Mouse (Mus musculus) limb, embryonic 13.5 days (tissue): ENCODE measurements around the gene Trpm8. TPM values are rescaled to one million over a fixed set of nuclear protein-coding genes. Genes with fewer than 3 reads are reported as not detected.

Source experiments
- ATAC-seq: fragments of 200-750 bp; cut with Nextera tagmentation; 2 replicates; pipeline ENCODE4 v1.8.0; 2017; ENCODE audit warnings: low read depth, moderate number of reproducible peaks, moderate TSS enrichment; ENCODE audit not compliant: low FRiP score
- H3K27ac ChIP-seq: fragments of 300-500 bp; sonication (generic); 2 replicates; pipeline ENCODE4 v1.5.1; 2015; ENCODE audit warnings: inconsistent platforms, mild to moderate bottlenecking, moderate library complexity
- H3K27me3 ChIP-seq: fragments of 300-500 bp; sonication (generic); 2 replicates; pipeline ENCODE4 v1.6.1; 2015; ENCODE audit warnings: mild to moderate bottlenecking, inconsistent platforms
- H3K36me3 ChIP-seq: fragments of 300-500 bp; sonication (generic); 2 replicates; pipeline ENCODE4 v1.6.1; 2015; ENCODE audit warnings: inconsistent platforms, mild to moderate bottlenecking, moderate library complexity
- H3K4me1 ChIP-seq: fragments of 300-500 bp; sonication (generic); 2 replicates; pipeline ENCODE4 v1.6.1; 2015; ENCODE audit warnings: inconsistent platforms
- H3K4me2 ChIP-seq: fragments of 300-500 bp; sonication (generic); replicated peaks from 2 replicates; pipeline ENCODE4 v1.6.1; 2015; ENCODE audit warnings: inconsistent platforms, mild to moderate bottlenecking, moderate library complexity
- H3K4me3 ChIP-seq: fragments of 300-500 bp; sonication (generic); 2 replicates; pipeline ENCODE4 v1.5.1; 2015; ENCODE audit warnings: moderate library complexity, mild to moderate bottlenecking, inconsistent platforms
- H3K9ac ChIP-seq: fragments of 300-500 bp; sonication (generic); 2 replicates; pipeline ENCODE4 v1.6.1; 2015; ENCODE audit warnings: mild to moderate bottlenecking, inconsistent platforms
- H3K9me3 ChIP-seq: fragments of 300-500 bp; sonication (generic); 2 replicates; pipeline ENCODE4 v1.6.1; 2016; ENCODE audit warnings: inconsistent platforms
- WGBS: fragments of 180-500 bp; shearing (Covaris S2); methylation state at CpG from one replicate; pipeline ENCODE4 v1.1.7; 2015; 5-methylcytosine and 5-hydroxymethylcytosine counted together
- polyA plus RNA-seq: library from polyadenylated mRNA; unstranded; fragments of >200 nt; fragmentation: Nextera tagmentation; extraction: Ambion mirVana; gene quantifications from 2 replicates; pipeline ENCODE4 v1.2.1, GENCODE M21; 2015

The Trpm8 gene
- polyA plus RNA-seq, 1 experiment from 2014 or later, result not detected

- ATAC-seq, result no peak
- Histone ChIP-seq H3K4me1 (peaks cover 3% of the 10 kb centered on the region; the same call in 1 of the 2 replicates), H3K27ac (no peak overlapping the region), H3K4me2 (no peak overlapping the region), H3K4me3 (no peak overlapping the region), H3K9me3 (peaks cover 50% of the 10 kb centered on the region), H3K9ac (no peak overlapping the region), H3K27me3 (no peaks in the 10 kb centered on the region), H3K36me3 (peaks cover 67% of the 10 kb centered on the region)
- 83% methylated on average over 10 of the region's 10 CpGs for WGBS
Measured at GRCm38 (mm10) chr1:88260604-88261377, 16.7 kb upstream of the Trpm8 start.

GRCm38 (mm10) chr1:88261706-88262105 lies 15.8 kb upstream of the Trpm8 start:
- 87% methylated on average over 7 of the region's 7 CpGs for WGBS
- H3K36me3 ChIP-seq, result peaks cover 76% of the 10 kb centered on the region
- no peak overlapping the region for H3K27ac ChIP-seq
- H3K9ac ChIP-seq, result no peak overlapping the region
- no peak overlapping the region for H3K4me3 ChIP-seq
- peaks cover 3% of the 10 kb centered on the region; the same call in 1 of the 2 replicates for H3K4me1 ChIP-seq
- no peak for ATAC-seq
- H3K9me3 ChIP-seq, result peaks cover 42% of the 10 kb centered on the region
- no peaks in the 10 kb centered on the region for H3K27me3 ChIP-seq
- no peak overlapping the region for H3K4me2 ChIP-seq

- H3K9ac ChIP-seq, result no peak overlapping the region
- H3K36me3 ChIP-seq, result peaks cover 82% of the 10 kb centered on the region
- no peak overlapping the region for H3K4me3 ChIP-seq
- H3K27ac ChIP-seq, result no peak overlapping the region
- 79% methylated on average over 4 of the region's 4 CpGs for WGBS
- ATAC-seq, result 0 out of 2 replicates have a peak, but pooled peaks have one; percentile 0
- H3K4me2 ChIP-seq, result no peak overlapping the region
- H3K4me1 ChIP-seq, result peaks cover 3% of the 10 kb centered on the region; the same call in 1 of the 2 replicates
- no peaks in the 10 kb centered on the region for H3K27me3 ChIP-seq
- peaks cover 36% of the 10 kb centered on the region for H3K9me3 ChIP-seq
Measured at GRCm38 (mm10) chr1:88262255-88262654, 15.2 kb upstream of the Trpm8 start.

GRCm38 (mm10) chr1:88262961-88263360 lies 14.5 kb upstream of the Trpm8 start:
- H3K27ac ChIP-seq, result no peak overlapping the region
- H3K9me3 ChIP-seq, result peaks cover 29% of the 10 kb centered on the region
- no peak for ATAC-seq
- no peak overlapping the region for H3K9ac ChIP-seq
- peaks cover 3% of the 10 kb centered on the region; the same call in 1 of the 2 replicates for H3K4me1 ChIP-seq
- 74% methylated on average over 6 of the region's 6 CpGs for WGBS
- H3K36me3 ChIP-seq, result peaks cover 89% of the 10 kb centered on the region
- H3K27me3 ChIP-seq, result no peaks in the 10 kb centered on the region
- no peak overlapping the region for H3K4me2 ChIP-seq
- H3K4me3 ChIP-seq, result no peak overlapping the region

GRCm38 (mm10) chr1:88263778-88264177 lies 13.7 kb upstream of the Trpm8 start:
- peaks cover 3% of the 10 kb centered on the region; the same call in 1 of the 2 replicates for H3K4me1 ChIP-seq
- 90% methylated on average over 5 of the region's 5 CpGs for WGBS
- ATAC-seq, result no peak
- no peak overlapping the region for H3K4me3 ChIP-seq
- H3K27me3 ChIP-seq, result no peaks in the 10 kb centered on the region
- peaks cover 25% of the 10 kb centered on the region; the same call in 1 of the 2 replicates for H3K9me3 ChIP-seq
- no peak overlapping the region for H3K9ac ChIP-seq
- no peak overlapping the region for H3K27ac ChIP-seq
- no peak overlapping the region for H3K4me2 ChIP-seq
- H3K36me3 ChIP-seq, result peaks cover 97% of the 10 kb centered on the region

- Histone ChIP-seq H3K36me3 (peaks cover 100% of the 10 kb centered on the region), H3K27ac (no peak overlapping the region), H3K4me2 (no peak overlapping the region), H3K27me3 (no peaks in the 10 kb centered on the region), H3K4me1 (peaks cover 3% of the 10 kb centered on the region; the same call in 1 of the 2 replicates), H3K9me3 (peaks cover 19% of the 10 kb centered on the region; the same call in 1 of the 2 replicates), H3K9ac (no peak overlapping the region), H3K4me3 (no peak overlapping the region)
- ATAC-seq, result no peak
- WGBS, result 88% methylated on average over 7 of the region's 7 CpGs
Measured at GRCm38 (mm10) chr1:88264237-88264868, 13.1 kb upstream of the Trpm8 start.

GRCm38 (mm10) chr1:88264869-88265240 lies 12.6 kb upstream of the Trpm8 start:
- H3K4me1 ChIP-seq, result peaks cover 3% of the 10 kb centered on the region; the same call in 1 of the 2 replicates
- peaks cover 100% of the 10 kb centered on the region for H3K36me3 ChIP-seq
- H3K27me3 ChIP-seq, result no peaks in the 10 kb centered on the region
- H3K9ac ChIP-seq, result no peak overlapping the region
- H3K9me3 ChIP-seq, result peaks cover 19% of the 10 kb centered on the region; the same call in 1 of the 2 replicates
- H3K4me2 ChIP-seq, result no peak overlapping the region
- H3K4me3 ChIP-seq, result no peak overlapping the region
- ATAC-seq, result no peak
- H3K27ac ChIP-seq, result no peak overlapping the region
- 80% methylated on average over 4 of the region's 4 CpGs for WGBS

- ATAC-seq, result no peak
- Histone ChIP-seq H3K4me2 (no peak overlapping the region), H3K4me1 (peaks cover 3% of the 10 kb centered on the region; the same call in 1 of the 2 replicates), H3K9me3 (peaks cover 13% of the 10 kb centered on the region; the same call in 1 of the 2 replicates), H3K36me3 (peaks cover 91% of the 10 kb centered on the region), H3K27me3 (no peaks in the 10 kb centered on the region), H3K27ac (no peak overlapping the region), H3K4me3 (no peak overlapping the region), H3K9ac (no peak overlapping the region)
- WGBS, result 89% methylated on average over 13 of the region's 13 CpGs
Measured at GRCm38 (mm10) chr1:88266123-88266522, 11.3 kb upstream of the Trpm8 start.

- 92% methylated on average over 6 of the region's 6 CpGs for WGBS
- Histone ChIP-seq H3K36me3 (peaks cover 91% of the 10 kb centered on the region), H3K4me1 (no peaks in the 10 kb centered on the region), H3K9ac (no peak overlapping the region), H3K9me3 (peaks cover 5% of the 10 kb centered on the region; the same call in 1 of the 2 replicates), H3K27ac (no peak overlapping the region), H3K4me3 (no peak overlapping the region), H3K4me2 (no peak overlapping the region), H3K27me3 (no peaks in the 10 kb centered on the region)
- no peak for ATAC-seq
Measured at GRCm38 (mm10) chr1:88267489-88267888, 10.0 kb upstream of the Trpm8 start.

- Histone ChIP-seq H3K9me3 (0 out of 2 replicates have a peak, but pooled peaks cover 5% of the 10 kb centered on the region), H3K36me3 (peaks cover 91% of the 10 kb centered on the region), H3K27me3 (no peaks in the 10 kb centered on the region), H3K4me2 (no peak overlapping the region), H3K4me1 (no peaks in the 10 kb centered on the region), H3K27ac (no peak overlapping the region), H3K4me3 (no peak overlapping the region), H3K9ac (no peak overlapping the region)
- ATAC-seq, result no peak
- 82% methylated on average over 6 of the region's 6 CpGs for WGBS
Measured at GRCm38 (mm10) chr1:88268070-88268469, 9.4 kb upstream of the Trpm8 start.

- Histone ChIP-seq H3K27ac (no peak overlapping the region), H3K27me3 (no peaks in the 10 kb centered on the region), H3K4me2 (no peak overlapping the region), H3K9me3 (0 out of 2 replicates have a peak, but pooled peaks cover 5% of the 10 kb centered on the region), H3K4me3 (no peak overlapping the region), H3K4me1 (no peaks in the 10 kb centered on the region), H3K9ac (no peak overlapping the region), H3K36me3 (peaks cover 90% of the 10 kb centered on the region)
- ATAC-seq, result no peak
- WGBS, result 88% methylated on average over 12 of the region's 12 CpGs
Measured at GRCm38 (mm10) chr1:88269539-88270309, 7.7 kb upstream of the Trpm8 start.

- H3K27ac ChIP-seq, result no peak overlapping the region
- H3K4me2 ChIP-seq, result no peak overlapping the region
- H3K9me3 ChIP-seq, result no peaks in the 10 kb centered on the region
- ATAC-seq, result no peak
- WGBS, result 65% methylated on average over 4 of the region's 4 CpGs
- H3K27me3 ChIP-seq, result no peaks in the 10 kb centered on the region
- H3K4me1 ChIP-seq, result peaks cover 21% of the 10 kb centered on the region
- no peak overlapping the region for H3K9ac ChIP-seq
- peaks cover 72% of the 10 kb centered on the region for H3K36me3 ChIP-seq
- no peak overlapping the region for H3K4me3 ChIP-seq
Measured at GRCm38 (mm10) chr1:88272851-88273250, 4.6 kb upstream of the Trpm8 start.
